Mouse (Mus musculus) lung, postnatal 0 days (tissue): ENCODE measurements at regions not wholly inside any gene's neighbourhood (a gene's known extent, or its start where the extent isn't known, plus 50 kb on each side); places are given as distances from the start of the nearest gene placed in this dataset.

Experiments used
- CTCF ChIP-seq: IDR thresholded peaks from 2 replicates; pipeline ENCODE4 v1.5.1; 2016; ENCODE audit warnings: antibody characterized with exemption, mild to moderate bottlenecking
- EP300 ChIP-seq: IDR thresholded peaks from 2 replicates; pipeline ENCODE4 v1.6.1; 2016; ENCODE audit warnings: antibody characterized with exemption, mild to moderate bottlenecking, control low read depth

- TF ChIP-seq CTCF (no peak), EP300 (no peak)
Observed at GRCm38 (mm10) chr5:133937967-133938918, 161.3 kb upstream of the Castor2 start.
